Mouse (Mus musculus): ENCODE data around the gene 1700056E22Rik.

DNA sequence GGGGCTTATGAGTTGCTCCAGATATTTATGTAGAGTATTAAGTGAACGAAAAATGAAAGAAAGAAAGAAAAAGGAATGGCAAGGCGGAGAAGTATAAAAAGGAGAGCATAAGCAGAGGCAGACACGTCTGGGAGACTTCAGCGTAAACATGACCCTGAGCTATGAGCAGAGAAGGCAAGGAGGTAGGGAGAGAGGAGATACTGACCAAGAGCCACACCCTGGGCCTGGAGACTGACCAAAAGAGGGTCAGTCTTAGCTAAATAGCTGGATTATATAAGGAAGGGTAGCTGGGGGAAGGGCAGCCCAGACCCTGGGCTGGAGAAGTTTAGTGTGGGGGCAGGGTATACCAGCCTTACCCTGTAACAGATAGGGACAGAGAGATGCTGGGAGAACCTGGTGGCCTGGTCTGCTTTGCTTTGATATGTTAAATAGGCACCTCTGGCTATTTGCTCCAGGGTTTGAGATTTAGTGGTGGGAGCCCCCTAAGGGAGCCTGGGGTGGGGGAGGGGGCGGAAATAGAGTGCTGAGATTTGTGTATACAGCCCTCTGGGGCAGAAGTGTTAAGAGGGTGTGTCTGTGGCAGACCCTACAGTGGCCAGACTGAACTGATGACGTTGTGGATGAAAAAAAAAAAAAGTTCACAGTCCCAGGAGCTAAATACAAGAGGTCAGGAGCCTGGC, 14.9 kb downstream of the 1700056E22Rik start:
- TF ChIP-seq CTCF (IDR thresholded peaks at IDR 0.05; ENCODE audit: control insufficient read depth, insufficient read depth, insufficient read length) (no peak), MYOD1 (IDR thresholded peaks at IDR 0.05; ENCODE audit: control insufficient read depth, insufficient read length, low read depth) (no peak), USF1 (IDR thresholded peaks at IDR 0.05; ENCODE audit: low read depth) (no peak), MAX (IDR thresholded peaks at IDR 0.05) (no peak), MYOG (IDR thresholded peaks at IDR 0.05; ENCODE audit: control insufficient read depth, extremely low read depth, insufficient read length) (no peak)

All from C2C12 (cell line).